Mouse (Mus musculus) liver, embryonic 14.5 days (tissue): ENCODE data around the gene A730071L15Rik.

Experiments
- CTCF ChIP-seq: IDR thresholded peaks from 2 replicates; pipeline ENCODE4 v1.5.1; 2016; ENCODE audit warnings: antibody characterized with exemption, low read depth, control low read depth
- EP300 ChIP-seq: IDR thresholded peaks from 2 replicates; pipeline ENCODE4 v1.6.1; 2016; ENCODE audit warnings: antibody characterized with exemption, low read depth

DNA sequence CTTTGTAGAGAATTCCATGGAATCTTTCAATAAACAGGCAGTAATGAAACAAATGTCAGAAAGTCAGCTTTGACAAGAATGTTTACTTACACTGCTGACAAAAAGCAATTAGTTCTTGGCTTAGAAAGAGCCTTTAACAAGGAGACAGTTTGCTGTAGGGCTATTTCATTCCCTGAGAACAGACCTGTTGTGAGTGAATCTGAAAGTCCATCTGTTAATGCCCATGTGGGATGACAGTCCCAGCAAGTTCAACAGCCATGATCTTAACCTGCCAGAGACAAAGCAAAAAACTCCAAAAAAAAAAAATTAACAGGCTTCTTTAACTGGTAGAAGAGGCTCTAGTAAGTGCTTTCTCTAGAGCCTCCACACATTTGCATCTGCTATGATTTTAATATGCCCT is 38.3 kb upstream of the A730071L15Rik start:
- no peak for TF ChIP-seq CTCF
- no peak for TF ChIP-seq EP300
